Mouse (Mus musculus): ENCODE data around the gene Atp2c1. TPM values are rescaled to one million over a fixed set of nuclear protein-coding genes. Genes with fewer than 3 reads are reported as not detected.
A peak's percentile ranks its signal among the peaks of the same experiment; 100 is the strongest.

Atp2c1 gene
- total RNA-seq, 4 experiments from 2014 or later: 215 to 254 (median 238) TPM

DNA sequence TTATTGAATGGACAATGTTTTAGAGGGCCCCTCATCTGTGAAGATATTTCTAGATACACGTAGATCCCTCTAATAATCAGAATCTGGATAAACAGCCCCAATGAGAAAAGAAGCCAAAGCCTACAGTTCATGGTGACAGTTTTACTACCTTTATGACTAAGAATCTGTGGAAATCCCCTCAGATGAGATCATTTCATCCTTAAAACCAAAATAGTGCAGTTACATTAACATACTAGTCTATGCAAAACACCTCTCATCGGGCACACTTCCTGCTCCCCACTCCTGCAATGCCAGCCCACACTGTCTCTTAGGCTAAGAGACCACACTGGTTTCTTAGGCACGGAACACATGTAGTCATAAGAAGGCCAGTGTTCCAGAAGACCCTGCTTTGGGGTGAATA, 158.5 kb downstream of the Atp2c1 start:
- DNase-seq (ENCODE audit: low spot score in 2 of 2): no peak

- DNase-seq (ENCODE audit: low spot score in 2 of 2): no peak
Measured at GRCm38 (mm10) chr9:105366199-105366598, 160.9 kb downstream of the Atp2c1 start.

DNA sequence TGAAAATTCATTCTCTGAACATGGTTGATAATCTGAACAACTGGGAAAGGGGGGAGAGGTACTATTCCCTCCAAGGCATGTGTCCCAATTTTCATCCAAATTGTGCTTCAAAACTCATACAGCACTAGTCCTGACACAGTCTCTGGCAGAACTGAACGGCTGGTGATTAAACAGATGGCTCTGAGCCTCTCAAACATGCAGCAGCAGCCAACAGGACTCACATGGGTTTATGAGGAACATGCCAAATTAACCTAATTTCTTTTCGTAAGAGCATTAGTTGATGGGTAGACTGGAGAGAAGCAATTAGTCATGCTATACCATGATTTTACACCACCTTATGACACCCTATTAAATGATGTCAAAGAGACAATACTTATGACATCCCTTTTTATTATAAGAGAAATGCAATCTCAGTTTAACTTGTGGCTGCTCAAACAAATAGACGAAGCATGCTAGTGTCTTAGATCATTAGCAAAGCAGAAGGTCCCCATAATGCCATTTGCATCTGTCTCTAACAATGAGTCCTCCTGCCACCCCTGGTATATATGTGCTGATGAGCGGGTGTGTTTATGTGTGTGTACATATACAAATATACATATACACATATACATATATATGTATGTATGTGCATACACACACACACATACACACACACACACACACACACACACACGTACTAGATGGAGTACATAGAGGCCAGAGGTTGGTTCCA, 163.4 kb downstream of the Atp2c1 start:
- peak; percentile 64 to 69 for DNase-seq (ENCODE audit: low spot score in 2 of 2)

DNA sequence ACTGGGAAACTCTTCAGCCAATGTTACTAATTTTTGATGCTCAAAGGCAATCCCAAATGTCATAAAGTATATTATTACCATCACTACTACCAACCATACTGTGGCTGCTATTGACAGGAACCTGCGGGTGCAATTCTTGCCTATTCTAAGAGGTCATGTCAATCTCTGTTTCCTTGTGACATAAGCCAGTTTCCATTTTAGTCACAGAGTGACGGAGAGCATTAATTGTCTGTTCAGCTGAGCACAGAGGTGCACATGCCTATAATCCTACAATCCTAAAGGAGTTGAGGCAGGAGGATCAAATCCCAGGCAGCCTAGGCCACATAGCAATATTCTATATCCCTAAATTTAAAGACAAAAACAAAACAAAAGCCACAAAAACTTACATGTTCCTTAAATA, 164.9 kb downstream of the Atp2c1 start:
- no peak for DNase-seq (ENCODE audit: low spot score in 2 of 2)

Other genes starting within 250 kb of the Atp2c1 start
- gene Aste1, start 131.9 kb downstream of the Atp2c1 start, total RNA-seq (2022): 10 to 100 TPM; 10.2 to 13.8 (median 12.3) TPM
- gene Nek11, start 131.8 kb downstream of the Atp2c1 start, total RNA-seq (2022): 1 to 10 TPM; 1.7 to 2.3 (median 1.9) TPM
- gene Pik3r4, start 115.7 kb upstream of the Atp2c1 start, total RNA-seq (2022): 10 to 100 TPM; 39.5 to 51.0 (median 45.9) TPM